Mouse (Mus musculus) cerebellum, postnatal 25 days (tissue): Measurements from ENCODE around the gene Fen1.
A peak's percentile ranks its signal among the peaks of the same experiment; 100 is the strongest.

Experiments used
- DNase-seq, 2 experiments: peaks; one replicate each; pipeline ENCODE4 v3.0.0; 2021; ENCODE audit warnings: mixed read lengths in 2 of 2

Gene Fen1

GRCm38 (mm10) chr19:10213796-10214471, 10.0 kb upstream of the Fen1 start:
- peak in 1 of 2 experiments; percentile 17 for DNase-seq

- DNase-seq = no peak
Observed at GRCm38 (mm10) chr19:10210885-10211284, 6.9 kb upstream of the Fen1 start.

GRCm38 (mm10) chr19:10208851-10209250, 4.9 kb upstream of the Fen1 start:
- no peak for DNase-seq

- DNase-seq = no peak
Observed at GRCm38 (mm10) chr19:10205051-10205450, 1.1 kb upstream of the Fen1 start.

- DNase-seq = peak in 1 of 2 experiments; percentile 46
Observed at GRCm38 (mm10) chr19:10204616-10205001, 640 bp upstream of the Fen1 start.

- no peak for DNase-seq
Observed at GRCm38 (mm10) chr19:10203146-10203847, 672 bp downstream of the Fen1 start.

GRCm38 (mm10) chr19:10198723-10199122, 5.2 kb downstream of the Fen1 start:
- DNase-seq = peak; percentile 76 to 88

- DNase-seq = no peak
Observed at GRCm38 (mm10) chr19:10198286-10198685, 5.7 kb downstream of the Fen1 start.

GRCm38 (mm10) chr19:10197130-10197529, 6.8 kb downstream of the Fen1 start:
- DNase-seq = no peak

- no peak for DNase-seq
Observed at GRCm38 (mm10) chr19:10195252-10195651, 8.7 kb downstream of the Fen1 start.

- no peak for DNase-seq
Observed at GRCm38 (mm10) chr19:10194337-10194736, 9.6 kb downstream of the Fen1 start.

- peak in 1 of 2 experiments; percentile 28 for DNase-seq
Observed at GRCm38 (mm10) chr19:10191326-10191725, 12.6 kb downstream of the Fen1 start.

- peak; percentile 74 to 79 for DNase-seq
Observed at GRCm38 (mm10) chr19:10190796-10191195, 13.2 kb downstream of the Fen1 start.

- no peak for DNase-seq
Observed at GRCm38 (mm10) chr19:10189940-10190339, 14.0 kb downstream of the Fen1 start.

GRCm38 (mm10) chr19:10189022-10189421, 14.9 kb downstream of the Fen1 start:
- DNase-seq = no peak

GRCm38 (mm10) chr19:10188281-10188811, 15.6 kb downstream of the Fen1 start:
- DNase-seq = peak; percentile 76 to 80

GRCm38 (mm10) chr19:10186569-10186968, 17.4 kb downstream of the Fen1 start:
- DNase-seq = no peak

GRCm38 (mm10) chr19:10185876-10186275, 18.1 kb downstream of the Fen1 start:
- no peak for DNase-seq

- no peak for DNase-seq
Observed at GRCm38 (mm10) chr19:10184096-10184495, 19.9 kb downstream of the Fen1 start.

GRCm38 (mm10) chr19:10183299-10183983, 20.5 kb downstream of the Fen1 start:
- peak; percentile 75 to 76 for DNase-seq

- peak; percentile 93 to 96 for DNase-seq
Observed at GRCm38 (mm10) chr19:10182670-10183298, 21.2 kb downstream of the Fen1 start, which contains the start of gene Fads1. Fads1 (plus strand) TSS chr19:10182888.

GRCm38 (mm10) chr19:10182142-10182541, 21.8 kb downstream of the Fen1 start:
- no peak for DNase-seq

- no peak for DNase-seq
Observed at GRCm38 (mm10) chr19:10181225-10181624, 22.7 kb downstream of the Fen1 start.
